Mouse (Mus musculus): ENCODE results near the gene Tgm5. TPM values are rescaled to one million over a fixed set of nuclear protein-coding genes. Genes with fewer than 3 reads are reported as not detected.

Gene Tgm5
- polyA plus RNA-seq, 1 experiment from 2014 or later = not detected

GRCm38 (mm10) chr2:121082626-121083025, 3.0 kb downstream of the Tgm5 start:
- Histone ChIP-seq H3K36me3 (no peaks in the 10 kb centered on the region), H3K4me1 (no peaks in the 10 kb centered on the region), H3K27ac (replicated peaks) (no peak overlapping the region), H3K4me2 (replicated peaks) (no peak overlapping the region), H3K9me3 (no peaks in the 10 kb centered on the region), H3K4me3 (no peak overlapping the region), H3K9ac (replicated peaks) (no peak overlapping the region), H3K27me3 (no peaks in the 10 kb centered on the region)
- WGBS = 93% methylated on average over 1 of the region's 1 CpGs
- no peak for ATAC-seq (replicated peaks)

GRCm38 (mm10) chr2:121074747-121075146, 10.9 kb downstream of the Tgm5 start:
- Histone ChIP-seq H3K27me3 (no peaks in the 10 kb centered on the region), H3K4me2 (replicated peaks) (no peak overlapping the region), H3K9me3 (no peaks in the 10 kb centered on the region), H3K27ac (replicated peaks) (no peak overlapping the region), H3K4me1 (no peaks in the 10 kb centered on the region), H3K4me3 (no peak overlapping the region), H3K9ac (replicated peaks) (no peak overlapping the region), H3K36me3 (no peaks in the 10 kb centered on the region)
- 82% methylated on average over 7 of the region's 7 CpGs for WGBS
- ATAC-seq (replicated peaks) = no peak

GRCm38 (mm10) chr2:121071871-121072270, 13.8 kb downstream of the Tgm5 start:
- H3K4me2 ChIP-seq (replicated peaks) = no peak overlapping the region
- no peaks in the 10 kb centered on the region for H3K27me3 ChIP-seq
- no peak overlapping the region for H3K27ac ChIP-seq (replicated peaks)
- no peaks in the 10 kb centered on the region for H3K4me1 ChIP-seq
- no peak for ATAC-seq (replicated peaks)
- WGBS = 83% methylated on average over 6 of the region's 6 CpGs
- no peak overlapping the region for H3K9ac ChIP-seq (replicated peaks)
- no peak overlapping the region for H3K4me3 ChIP-seq
- no peaks in the 10 kb centered on the region for H3K9me3 ChIP-seq
- no peaks in the 10 kb centered on the region for H3K36me3 ChIP-seq

- H3K4me2 ChIP-seq (replicated peaks) = no peak overlapping the region
- WGBS = 80% methylated on average over 6 of the region's 6 CpGs
Measured at GRCm38 (mm10) chr2:121069506-121069905, 16.1 kb downstream of the Tgm5 start.

GRCm38 (mm10) chr2:121067116-121067515, 18.5 kb downstream of the Tgm5 start:
- Histone ChIP-seq H3K9ac (replicated peaks) (no peak overlapping the region), H3K36me3 (no peaks in the 10 kb centered on the region), H3K9me3 (no peaks in the 10 kb centered on the region), H3K4me3 (no peak overlapping the region), H3K4me2 (replicated peaks) (no peak overlapping the region), H3K27ac (replicated peaks) (no peak overlapping the region), H3K4me1 (no peaks in the 10 kb centered on the region), H3K27me3 (no peaks in the 10 kb centered on the region)
- no peak for ATAC-seq (replicated peaks)
- WGBS = 64% methylated on average over 4 of the region's 4 CpGs

More at GRCm38 (mm10) chr2:121069506-121069905, 16.1 kb downstream of the Tgm5 start:
- no peaks in the 10 kb centered on the region for H3K36me3 ChIP-seq
- no peak overlapping the region for H3K9ac ChIP-seq (replicated peaks)
- no peak overlapping the region for H3K4me3 ChIP-seq
- H3K4me1 ChIP-seq = no peaks in the 10 kb centered on the region
- no peaks in the 10 kb centered on the region for H3K27me3 ChIP-seq
- no peaks in the 10 kb centered on the region for H3K9me3 ChIP-seq
- no peak for ATAC-seq (replicated peaks)
- H3K27ac ChIP-seq (replicated peaks) = no peak overlapping the region

GRCm38 (mm10) chr2:121061315-121061714, 24.3 kb downstream of the Tgm5 start:
- Histone ChIP-seq H3K9ac (replicated peaks) (no peak overlapping the region), H3K9me3 (no peaks in the 10 kb centered on the region), H3K4me1 (no peaks in the 10 kb centered on the region), H3K4me2 (replicated peaks) (no peak overlapping the region), H3K27me3 (no peaks in the 10 kb centered on the region), H3K27ac (replicated peaks) (no peak overlapping the region), H3K36me3 (no peaks in the 10 kb centered on the region), H3K4me3 (no peak overlapping the region)
- ATAC-seq (replicated peaks) = no peak
- 89% methylated on average over 2 of the region's 2 CpGs for WGBS

- Histone ChIP-seq H3K36me3 (no peaks in the 10 kb centered on the region), H3K4me1 (no peaks in the 10 kb centered on the region), H3K4me3 (no peak overlapping the region), H3K4me2 (replicated peaks) (no peak overlapping the region), H3K27ac (replicated peaks) (no peak overlapping the region), H3K9ac (replicated peaks) (no peak overlapping the region), H3K27me3 (no peaks in the 10 kb centered on the region), H3K9me3 (no peaks in the 10 kb centered on the region)
- ATAC-seq (replicated peaks) = no peak
- WGBS = 75% methylated on average over 6 of the region's 6 CpGs
Measured at GRCm38 (mm10) chr2:121057997-121058396, 27.6 kb downstream of the Tgm5 start.

GRCm38 (mm10) chr2:121055915-121056314, 29.7 kb downstream of the Tgm5 start:
- 88% methylated on average over 6 of the region's 6 CpGs for WGBS
- Histone ChIP-seq H3K9me3 (no peaks in the 10 kb centered on the region), H3K4me1 (no peaks in the 10 kb centered on the region), H3K36me3 (no peaks in the 10 kb centered on the region), H3K27ac (replicated peaks) (no peak overlapping the region), H3K27me3 (no peaks in the 10 kb centered on the region), H3K4me2 (replicated peaks) (no peak overlapping the region), H3K4me3 (no peak overlapping the region), H3K9ac (replicated peaks) (no peak overlapping the region)
- ATAC-seq (replicated peaks) = no peak

GRCm38 (mm10) chr2:121054060-121054459, 31.6 kb downstream of the Tgm5 start:
- ATAC-seq (replicated peaks) = no peak
- H3K9ac ChIP-seq (replicated peaks) = no peak overlapping the region
- H3K27me3 ChIP-seq = no peaks in the 10 kb centered on the region
- no peak overlapping the region for H3K27ac ChIP-seq (replicated peaks)
- no peak overlapping the region for H3K4me2 ChIP-seq (replicated peaks)
- H3K4me1 ChIP-seq = no peaks in the 10 kb centered on the region
- 88% methylated on average over 2 of the region's 2 CpGs for WGBS
- no peaks in the 10 kb centered on the region for H3K9me3 ChIP-seq
- H3K36me3 ChIP-seq = no peaks in the 10 kb centered on the region
- H3K4me3 ChIP-seq = no peak overlapping the region

- Histone ChIP-seq H3K4me2 (replicated peaks) (no peak overlapping the region), H3K9me3 (no peaks in the 10 kb centered on the region), H3K36me3 (no peaks in the 10 kb centered on the region), H3K27me3 (no peaks in the 10 kb centered on the region), H3K9ac (replicated peaks) (no peak overlapping the region), H3K4me3 (no peak overlapping the region), H3K4me1 (no peaks in the 10 kb centered on the region), H3K27ac (replicated peaks) (no peak overlapping the region)
- 91% methylated on average over 5 of the region's 5 CpGs for WGBS
- ATAC-seq (replicated peaks) = no peak
Measured at GRCm38 (mm10) chr2:121052176-121052575, 33.5 kb downstream of the Tgm5 start.

GRCm38 (mm10) chr2:121045653-121046052, 40.0 kb downstream of the Tgm5 start:
- H3K4me3 ChIP-seq = no peak overlapping the region
- H3K36me3 ChIP-seq = no peaks in the 10 kb centered on the region
- H3K27me3 ChIP-seq = no peaks in the 10 kb centered on the region
- H3K9me3 ChIP-seq = no peaks in the 10 kb centered on the region
- no peak for ATAC-seq (replicated peaks)
- no peaks in the 10 kb centered on the region for H3K4me1 ChIP-seq
- H3K9ac ChIP-seq (replicated peaks) = no peak overlapping the region
- H3K4me2 ChIP-seq (replicated peaks) = no peak overlapping the region
- no peak overlapping the region for H3K27ac ChIP-seq (replicated peaks)
- 68% methylated on average over 4 of the region's 4 CpGs for WGBS

- 55% methylated on average over 5 of the region's 5 CpGs for WGBS
- no peaks in the 10 kb centered on the region for H3K9me3 ChIP-seq
- H3K9ac ChIP-seq (replicated peaks) = no peak overlapping the region
- H3K27me3 ChIP-seq = no peaks in the 10 kb centered on the region
- H3K4me2 ChIP-seq (replicated peaks) = no peak overlapping the region
- H3K27ac ChIP-seq (replicated peaks) = no peak overlapping the region
- ATAC-seq (replicated peaks) = no peak
- H3K36me3 ChIP-seq = no peaks in the 10 kb centered on the region
- no peak overlapping the region for H3K4me3 ChIP-seq
- H3K4me1 ChIP-seq = no peaks in the 10 kb centered on the region
Measured at GRCm38 (mm10) chr2:121041098-121041497, 44.5 kb downstream of the Tgm5 start.

GRCm38 (mm10) chr2:121039382-121039781, 46.3 kb downstream of the Tgm5 start:
- Histone ChIP-seq H3K9ac (replicated peaks) (no peak overlapping the region), H3K36me3 (no peaks in the 10 kb centered on the region), H3K4me2 (replicated peaks) (no peak overlapping the region), H3K4me3 (no peak overlapping the region), H3K27ac (replicated peaks) (no peak overlapping the region), H3K4me1 (no peaks in the 10 kb centered on the region), H3K27me3 (no peaks in the 10 kb centered on the region), H3K9me3 (no peaks in the 10 kb centered on the region)
- no peak for ATAC-seq (replicated peaks)
- 91% methylated on average over 1 of the region's 1 CpGs for WGBS

Data from forebrain, embryonic 15.5 days (tissue).